Mouse (Mus musculus) neural tube, embryonic 11.5 days (tissue): ENCODE data around the gene Glis3. TPM values are rescaled to one million over a fixed set of nuclear protein-coding genes. Genes with fewer than 3 reads are reported as not detected.

Experiments used
- ATAC-seq: fragments of 200-750 bp; cut with Nextera tagmentation; 2 replicates; pipeline ENCODE4 v1.8.0; 2017; ENCODE audit warnings: moderate number of reproducible peaks, mild to moderate bottlenecking, moderate TSS enrichment, moderate library complexity; ENCODE audit not compliant: insufficient read depth, low FRiP score, low TSS enrichment
- DNase-seq: peaks from one replicate; pipeline ENCODE4 v3.0.0-alpha.2; 2015; ENCODE audit warnings: low spot score
- H3K27ac ChIP-seq: fragments of 300-500 bp; sonication (generic); 2 replicates; pipeline ENCODE4 v1.5.1; 2014; ENCODE audit warnings: low read depth, mild to moderate bottlenecking, low read length
- H3K27me3 ChIP-seq: fragments of 300-500 bp; sonication (generic); 2 replicates; pipeline ENCODE4 v1.6.1; 2014; ENCODE audit warnings: mild to moderate bottlenecking, low read length, mixed read lengths; ENCODE audit not compliant: control insufficient read depth, insufficient read depth
- H3K36me3 ChIP-seq: fragments of 300-500 bp; sonication (generic); 2 replicates; pipeline ENCODE4 v1.6.1; 2014; ENCODE audit warnings: mild to moderate bottlenecking, low read length, moderate library complexity, mixed read lengths; ENCODE audit not compliant: control insufficient read depth, insufficient read depth
- H3K4me1 ChIP-seq: fragments of 300-500 bp; sonication (generic); 2 replicates; pipeline ENCODE4 v1.6.1; 2014; ENCODE audit warnings: low read length, mixed read lengths; ENCODE audit not compliant: control insufficient read depth, insufficient read depth
- H3K4me2 ChIP-seq: fragments of 300-500 bp; sonication (generic); 2 replicates; pipeline ENCODE4 v1.6.1; 2014; ENCODE audit warnings: low read depth, mild to moderate bottlenecking, moderate library complexity
- H3K4me3 ChIP-seq: fragments of 300-500 bp; sonication (generic); 2 replicates; pipeline ENCODE4 v1.5.1; 2014; ENCODE audit warnings: low read depth, low read length
- H3K9ac ChIP-seq: fragments of 300-500 bp; sonication (generic); 2 replicates; pipeline ENCODE4 v1.6.1; 2014; ENCODE audit warnings: mild to moderate bottlenecking, low read length
- H3K9me3 ChIP-seq: fragments of 300-500 bp; sonication (generic); 2 replicates; pipeline ENCODE4 v1.6.1; 2016; ENCODE audit warnings: low read length; ENCODE audit not compliant: control insufficient read depth
- WGBS: fragments of 180-500 bp; shearing (Covaris S2); extraction: QIAGEN DNeasy Blood & Tissue Kit; methylation state at CpG from one replicate; pipeline ENCODE4 v1.1.7; 2014; 5-methylcytosine and 5-hydroxymethylcytosine counted together
- polyA plus RNA-seq: library from polyadenylated mRNA; unstranded; fragments of >200 nt; fragmentation: Nextera tagmentation; extraction: Ambion mirVana; gene quantifications from 2 replicates; pipeline ENCODE4 v1.2.1, GENCODE M21; 2014

The Glis3 gene
- polyA plus RNA-seq, 1 experiment from 2014 or later: 1.6 TPM

- no peak for ATAC-seq
- 40% methylated on average over 8 of the region's 8 CpGs for WGBS
- H3K9me3 ChIP-seq: no peaks in the 10 kb centered on the region
- no peaks in the 10 kb centered on the region for H3K4me1 ChIP-seq
- H3K36me3 ChIP-seq: no peaks in the 10 kb centered on the region
- H3K4me2 ChIP-seq: no peak overlapping the region
- H3K4me3 ChIP-seq: no peak overlapping the region
- no peak overlapping the region for H3K27ac ChIP-seq
- no peak overlapping the region for H3K9ac ChIP-seq
- no peak for DNase-seq
- H3K27me3 ChIP-seq: no peaks in the 10 kb centered on the region
These were observed 129.3 kb downstream of the Glis3 start for GRCm38 (mm10) chr19:28550611-28551010.

GRCm38 (mm10) chr19:28546933-28547332 lies 132.9 kb downstream of the Glis3 start:
- no peaks in the 10 kb centered on the region for H3K27me3 ChIP-seq
- no peaks in the 10 kb centered on the region for H3K4me1 ChIP-seq
- H3K4me3 ChIP-seq: no peak overlapping the region
- H3K36me3 ChIP-seq: no peaks in the 10 kb centered on the region
- no peak for ATAC-seq
- no peak for DNase-seq
- H3K4me2 ChIP-seq: no peak overlapping the region
- no peaks in the 10 kb centered on the region for H3K9me3 ChIP-seq
- no peak overlapping the region for H3K9ac ChIP-seq
- H3K27ac ChIP-seq: no peak overlapping the region
- WGBS: 95% methylated on average over 3 of the region's 3 CpGs

DNA sequence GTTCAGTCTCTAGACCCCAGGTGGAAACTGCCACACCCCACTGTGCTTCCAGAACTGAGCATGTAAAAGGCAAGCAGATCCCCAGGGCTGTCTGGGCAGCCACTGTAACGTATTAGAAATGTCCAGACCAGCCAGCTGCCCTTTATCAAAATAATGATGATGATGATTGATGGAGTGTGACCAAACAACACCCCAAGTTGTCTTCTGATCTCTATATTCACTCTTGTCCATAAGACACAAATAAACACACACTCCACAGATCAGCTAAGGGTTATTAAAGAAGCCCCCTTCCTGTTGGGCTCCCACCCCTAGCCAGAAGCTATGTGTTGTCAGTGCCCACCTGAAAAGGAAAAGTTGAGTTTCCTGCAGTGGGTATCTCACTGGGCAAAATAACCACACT lies 134.4 kb downstream of the Glis3 start:
- 19% methylated on average over 1 of the region's 1 CpGs for WGBS
- Histone ChIP-seq H3K4me1 (no peaks in the 10 kb centered on the region), H3K9ac (no peak overlapping the region), H3K27me3 (no peaks in the 10 kb centered on the region), H3K9me3 (no peaks in the 10 kb centered on the region), H3K4me3 (no peak overlapping the region), H3K4me2 (no peak overlapping the region), H3K27ac (no peak overlapping the region), H3K36me3 (no peaks in the 10 kb centered on the region)
- ATAC-seq: no peak
- DNase-seq: no peak

GRCm38 (mm10) chr19:28538813-28539212 lies 141.1 kb downstream of the Glis3 start:
- ATAC-seq: no peak

GRCm38 (mm10) chr19:28534964-28535363 lies 144.9 kb downstream of the Glis3 start:
- Histone ChIP-seq H3K36me3 (no peaks in the 10 kb centered on the region), H3K9me3 (no peaks in the 10 kb centered on the region), H3K27me3 (no peaks in the 10 kb centered on the region), H3K9ac (no peak overlapping the region), H3K4me2 (no peak overlapping the region), H3K27ac (no peak overlapping the region), H3K4me3 (no peak overlapping the region), H3K4me1 (no peaks in the 10 kb centered on the region)
- 83% methylated on average over 12 of the region's 12 CpGs for WGBS
- no peak for DNase-seq
- ATAC-seq: no peak

More at GRCm38 (mm10) chr19:28538813-28539212, 141.1 kb downstream of the Glis3 start:
- Histone ChIP-seq H3K27me3 (no peaks in the 10 kb centered on the region), H3K9me3 (no peaks in the 10 kb centered on the region), H3K4me2 (no peak overlapping the region), H3K4me1 (no peaks in the 10 kb centered on the region), H3K9ac (no peak overlapping the region), H3K27ac (no peak overlapping the region), H3K36me3 (no peaks in the 10 kb centered on the region), H3K4me3 (no peak overlapping the region)
- no peak for DNase-seq
- 52% methylated on average over 9 of the region's 9 CpGs for whole genome bisulfite sequencing

GRCm38 (mm10) chr19:28533576-28533975 lies 146.3 kb downstream of the Glis3 start:
- Histone ChIP-seq H3K4me1 (no peaks in the 10 kb centered on the region), H3K9ac (no peak overlapping the region), H3K4me3 (no peak overlapping the region), H3K4me2 (no peak overlapping the region), H3K9me3 (no peaks in the 10 kb centered on the region), H3K36me3 (no peaks in the 10 kb centered on the region), H3K27ac (no peak overlapping the region), H3K27me3 (no peaks in the 10 kb centered on the region)
- DNase-seq (no peak), ATAC-seq (no peak)
- WGBS: 70% methylated on average over 3 of the region's 3 CpGs

- Histone ChIP-seq H3K4me1 (no peaks in the 10 kb centered on the region), H3K36me3 (no peaks in the 10 kb centered on the region), H3K27ac (no peak overlapping the region), H3K9ac (no peak overlapping the region), H3K4me2 (no peak overlapping the region), H3K9me3 (no peaks in the 10 kb centered on the region), H3K27me3 (no peaks in the 10 kb centered on the region), H3K4me3 (no peak overlapping the region)
- 90% methylated on average over 9 of the region's 9 CpGs for WGBS
- no peak for DNase-seq
- no peak for ATAC-seq
These were observed 148.1 kb downstream of the Glis3 start for GRCm38 (mm10) chr19:28531750-28532149.

- H3K9me3 ChIP-seq: no peaks in the 10 kb centered on the region
- H3K4me2 ChIP-seq: no peak overlapping the region
- H3K27ac ChIP-seq: no peak overlapping the region
- H3K4me3 ChIP-seq: no peak overlapping the region
- 74% methylated on average over 10 of the region's 10 CpGs for WGBS
- ATAC-seq: no peak
- H3K4me1 ChIP-seq: no peaks in the 10 kb centered on the region
- no peak for DNase-seq
- H3K9ac ChIP-seq: no peak overlapping the region
- H3K36me3 ChIP-seq: no peaks in the 10 kb centered on the region
- no peaks in the 10 kb centered on the region for H3K27me3 ChIP-seq
These were observed 149.0 kb downstream of the Glis3 start for GRCm38 (mm10) chr19:28530846-28531245.

DNA sequence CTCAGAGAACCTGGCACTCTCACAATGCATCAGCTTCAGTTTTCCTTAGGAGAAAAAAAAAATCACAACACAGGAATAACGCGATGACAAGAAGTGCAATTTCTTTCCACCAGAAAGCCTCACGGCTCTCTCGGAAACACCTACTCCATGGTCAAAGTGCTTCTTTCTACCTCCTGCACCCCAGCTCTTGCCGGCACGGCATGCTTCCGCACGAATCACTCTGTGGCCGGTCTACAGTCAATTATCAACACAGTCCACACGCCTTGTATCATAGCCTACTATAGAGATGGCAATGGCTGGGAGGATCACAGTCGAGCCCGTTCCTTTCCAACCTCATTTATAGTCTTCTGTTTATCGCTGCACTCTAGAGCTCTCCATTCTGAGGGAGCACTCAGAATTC lies 150.9 kb downstream of the Glis3 start:
- ATAC-seq (no peak), DNase-seq (no peak)
- 94% methylated on average over 13 of the region's 13 CpGs for WGBS
- Histone ChIP-seq H3K9ac (no peak overlapping the region), H3K4me3 (no peak overlapping the region), H3K4me2 (no peak overlapping the region), H3K36me3 (no peaks in the 10 kb centered on the region), H3K4me1 (no peaks in the 10 kb centered on the region), H3K27ac (no peak overlapping the region), H3K9me3 (no peaks in the 10 kb centered on the region), H3K27me3 (no peaks in the 10 kb centered on the region)
